Mouse (Mus musculus) liver, embryonic 15.5 days (tissue): Measurements from ENCODE around the gene Taf13. TPM values are rescaled to one million over a fixed set of nuclear protein-coding genes. Genes with fewer than 3 reads are reported as not detected.

ENCODE experiments used
- ATAC-seq: fragments of 200-750 bp; cut with Nextera tagmentation; 2 replicates; pipeline ENCODE4 v1.8.0; 2017; ENCODE audit warnings: moderate number of reproducible peaks, mild to moderate bottlenecking, moderate library complexity; ENCODE audit not compliant: insufficient read depth
- H3K27ac ChIP-seq: fragments of 300-500 bp; sonication (generic); replicated peaks from 2 replicates; pipeline ENCODE4 v1.5.1; 2015; ENCODE audit warnings: mild to moderate bottlenecking, inconsistent platforms
- H3K27me3 ChIP-seq: fragments of 300-500 bp; sonication (generic); 2 replicates; pipeline ENCODE4 v1.6.1; 2015; ENCODE audit warnings: mild to moderate bottlenecking, inconsistent platforms
- H3K36me3 ChIP-seq: fragments of 300-500 bp; sonication (generic); replicated peaks from 2 replicates; pipeline ENCODE4 v1.6.1; 2015; ENCODE audit warnings: moderate library complexity, mild to moderate bottlenecking, inconsistent platforms
- H3K4me1 ChIP-seq: fragments of 300-500 bp; sonication (generic); replicated peaks from 2 replicates; pipeline ENCODE4 v1.6.1; 2015; ENCODE audit warnings: inconsistent platforms
- H3K4me2 ChIP-seq: fragments of 300-500 bp; sonication (generic); 2 replicates; pipeline ENCODE4 v1.6.1; 2015; ENCODE audit warnings: moderate library complexity, mild to moderate bottlenecking, inconsistent platforms
- H3K4me3 ChIP-seq: fragments of 300-500 bp; sonication (generic); replicated peaks from 2 replicates; pipeline ENCODE4 v1.5.1; 2015; ENCODE audit warnings: mild to moderate bottlenecking, inconsistent platforms
- H3K9ac ChIP-seq: fragments of 300-500 bp; sonication (generic); 2 replicates; pipeline ENCODE4 v1.6.1; 2015; ENCODE audit warnings: moderate library complexity, mild to moderate bottlenecking, inconsistent platforms
- H3K9me3 ChIP-seq: fragments of 300-500 bp; sonication (generic); replicated peaks from 2 replicates; pipeline ENCODE4 v1.6.1; 2016; ENCODE audit warnings: inconsistent platforms
- WGBS: fragments of 180-500 bp; shearing (Covaris S2); methylation state at CpG from one replicate; pipeline ENCODE4 v1.1.7; 2015; ENCODE audit warnings: mixed read lengths; ENCODE audit not compliant: insufficient replicate concordance; 5-methylcytosine and 5-hydroxymethylcytosine counted together
- polyA plus RNA-seq: library from polyadenylated mRNA; unstranded; fragments of >200 nt; fragmentation: Nextera tagmentation; extraction: Ambion mirVana; gene quantifications from 2 replicates; pipeline ENCODE4 v1.2.1, GENCODE M21; 2015

Taf13 gene
- 9.5 and 10.4 TPM in 2 replicates for polyA plus RNA-seq

GRCm38 (mm10) chr3:108571443-108572294 lies at the start of gene Taf13:
Gene Taf13, plus strand, starts transcription at chr3:108571698.
- peak; percentile 95 for ATAC-seq
- WGBS = 1% methylated on average over 42 of the region's 42 CpGs
- no peaks in the 10 kb centered on the region for H3K36me3 ChIP-seq
- peak within 1 kb of the TSS; percentile 86 for H3K4me2 ChIP-seq
- peak within 1 kb of the TSS; percentile 69 for H3K27ac ChIP-seq
- H3K4me1 ChIP-seq = peaks cover 24% of the 10 kb centered on the region
- no peaks in the 10 kb centered on the region for H3K9me3 ChIP-seq
- H3K9ac ChIP-seq = peak within 1 kb of the TSS; percentile 77
- H3K4me3 ChIP-seq = peak within 1 kb of the TSS; percentile 75
- H3K27me3 ChIP-seq = peaks cover 16% of the 10 kb centered on the region

GRCm38 (mm10) chr3:108523415-108523814 lies 48.1 kb upstream of the Taf13 start:
- H3K4me2 ChIP-seq = no peak overlapping the region
- 54% methylated on average over 4 of the region's 4 CpGs for WGBS
- no peak for ATAC-seq
- no peaks in the 10 kb centered on the region for H3K9me3 ChIP-seq
- no peak overlapping the region for H3K4me3 ChIP-seq
- no peaks in the 10 kb centered on the region for H3K36me3 ChIP-seq
- no peak overlapping the region for H3K27ac ChIP-seq
- H3K4me1 ChIP-seq = no peaks in the 10 kb centered on the region
- H3K27me3 ChIP-seq = no peaks in the 10 kb centered on the region
- H3K9ac ChIP-seq = no peak overlapping the region

- no peak overlapping the region for H3K9ac ChIP-seq
- no peak overlapping the region for H3K27ac ChIP-seq
- no peak overlapping the region for H3K4me3 ChIP-seq
- no peaks in the 10 kb centered on the region for H3K9me3 ChIP-seq
- no peak overlapping the region for H3K4me2 ChIP-seq
- WGBS = 77% methylated on average over 8 of the region's 8 CpGs
- H3K36me3 ChIP-seq = no peaks in the 10 kb centered on the region
- 0 out of 2 replicates have a peak, but pooled peaks cover 15% of the 10 kb centered on the region for H3K27me3 ChIP-seq
- peaks cover 4% of the 10 kb centered on the region; the same call in 1 of the 2 replicates for H3K4me1 ChIP-seq
- no peak for ATAC-seq
Measured at GRCm38 (mm10) chr3:108528489-108528888, 43.0 kb upstream of the Taf13 start.

- 53% methylated on average over 9 of the region's 9 CpGs for WGBS
- no peaks in the 10 kb centered on the region for H3K9me3 ChIP-seq
- H3K4me3 ChIP-seq = no peak overlapping the region
- ATAC-seq = no peak
- no peaks in the 10 kb centered on the region for H3K36me3 ChIP-seq
- H3K9ac ChIP-seq = no peak overlapping the region
- peaks cover 17% of the 10 kb centered on the region for H3K4me1 ChIP-seq
- peaks cover 55% of the 10 kb centered on the region for H3K27me3 ChIP-seq
- H3K27ac ChIP-seq = no peak overlapping the region
- H3K4me2 ChIP-seq = no peak overlapping the region
Measured at GRCm38 (mm10) chr3:108533114-108533885, 38.2 kb upstream of the Taf13 start.

- H3K27ac ChIP-seq = no peak within 1 kb of the TSS
- ATAC-seq = no peak
- H3K4me1 ChIP-seq = peaks cover 17% of the 10 kb centered on the region
- H3K9ac ChIP-seq = no peak within 1 kb of the TSS
- WGBS = 53% methylated on average over 6 of the region's 6 CpGs
- H3K36me3 ChIP-seq = no peaks in the 10 kb centered on the region
- H3K4me3 ChIP-seq = no peak within 1 kb of the TSS
- H3K27me3 ChIP-seq = peaks cover 62% of the 10 kb centered on the region
- no peak within 1 kb of the TSS for H3K4me2 ChIP-seq
- no peaks in the 10 kb centered on the region for H3K9me3 ChIP-seq
Measured at GRCm38 (mm10) chr3:108533951-108534350, 37.5 kb upstream of the Taf13 start, which contains the start of gene 1700013F07Rik. Gene 1700013F07Rik, plus strand, starts transcription at chr3:108534150.

GRCm38 (mm10) chr3:108535896-108536516 lies 35.5 kb upstream of the Taf13 start:
- ATAC-seq = no peak
- peaks cover 70% of the 10 kb centered on the region for H3K27me3 ChIP-seq

GRCm38 (mm10) chr3:108536517-108537260 lies 34.8 kb upstream of the Taf13 start, which contains the start of gene 5330417C22Rik:
Gene 5330417C22Rik, minus strand, starts transcription at chr3:108536536.
- Histone ChIP-seq H3K4me2 (peak within 1 kb of the TSS; percentile 46), H3K27ac (no peak within 1 kb of the TSS), H3K4me1 (peaks cover 17% of the 10 kb centered on the region), H3K27me3 (peaks cover 67% of the 10 kb centered on the region), H3K9ac (no peak within 1 kb of the TSS), H3K4me3 (peak within 1 kb of the TSS; percentile 21), H3K36me3 (no peaks in the 10 kb centered on the region), H3K9me3 (no peaks in the 10 kb centered on the region)
- WGBS = 2% methylated on average over 35 of the region's 35 CpGs
- no peak for ATAC-seq

More at GRCm38 (mm10) chr3:108535896-108536516, 35.5 kb upstream of the Taf13 start:
- H3K4me2 ChIP-seq = peak overlapping the region; percentile 46; the same call in 1 of the 2 replicates
- 7% methylated on average over 15 of the region's 15 CpGs for WGBS
- no peaks in the 10 kb centered on the region for H3K36me3 ChIP-seq
- peaks cover 17% of the 10 kb centered on the region for H3K4me1 ChIP-seq
- H3K9me3 ChIP-seq = no peaks in the 10 kb centered on the region
- peak overlapping the region; percentile 21 for H3K4me3 ChIP-seq
- no peak overlapping the region for H3K27ac ChIP-seq
- H3K9ac ChIP-seq = no peak overlapping the region

- Histone ChIP-seq H3K4me2 (peak overlapping the region; percentile 40), H3K27me3 (peaks cover 63% of the 10 kb centered on the region), H3K36me3 (no peaks in the 10 kb centered on the region), H3K9me3 (no peaks in the 10 kb centered on the region), H3K27ac (no peak overlapping the region), H3K4me1 (peaks cover 17% of the 10 kb centered on the region), H3K4me3 (no peak overlapping the region), H3K9ac (no peak overlapping the region)
- 6% methylated on average over 17 of the region's 17 CpGs for WGBS
- no peak for ATAC-seq
Measured at GRCm38 (mm10) chr3:108537303-108537702, 34.2 kb upstream of the Taf13 start.

- no peak for ATAC-seq
- H3K9ac ChIP-seq = no peak overlapping the region
- 58% methylated on average over 11 of the region's 11 CpGs for WGBS
Measured at GRCm38 (mm10) chr3:108542299-108542698, 29.2 kb upstream of the Taf13 start.

GRCm38 (mm10) chr3:108554111-108554561 lies 17.4 kb upstream of the Taf13 start:
- WGBS = under 1% methylated on average over 42 of the region's 42 CpGs
- peak overlapping the region; percentile 82 for H3K4me2 ChIP-seq
- peaks cover 36% of the 10 kb centered on the region for H3K4me1 ChIP-seq
- peak overlapping the region; percentile 79 for H3K4me3 ChIP-seq
- peak; percentile 64 for ATAC-seq
- no peaks in the 10 kb centered on the region for H3K9me3 ChIP-seq
- no peaks in the 10 kb centered on the region; the same call in 1 of the 2 replicates for H3K27me3 ChIP-seq
- peak overlapping the region; percentile 85 for H3K27ac ChIP-seq
- peaks cover 23% of the 10 kb centered on the region for H3K36me3 ChIP-seq
- H3K9ac ChIP-seq = peak overlapping the region; percentile 84

More at GRCm38 (mm10) chr3:108542299-108542698, 29.2 kb upstream of the Taf13 start:
- H3K27me3 ChIP-seq = peaks cover 25% of the 10 kb centered on the region
- H3K9me3 ChIP-seq = no peaks in the 10 kb centered on the region
- H3K36me3 ChIP-seq = no peaks in the 10 kb centered on the region
- no peak overlapping the region for H3K27ac ChIP-seq
- no peak overlapping the region for H3K4me3 ChIP-seq
- peaks cover 4% of the 10 kb centered on the region for H3K4me1 ChIP-seq
- no peak overlapping the region for H3K4me2 ChIP-seq
